Comparison of ENCODE assay signal across 18 mouse cellular contexts in the genomic region with DNA sequence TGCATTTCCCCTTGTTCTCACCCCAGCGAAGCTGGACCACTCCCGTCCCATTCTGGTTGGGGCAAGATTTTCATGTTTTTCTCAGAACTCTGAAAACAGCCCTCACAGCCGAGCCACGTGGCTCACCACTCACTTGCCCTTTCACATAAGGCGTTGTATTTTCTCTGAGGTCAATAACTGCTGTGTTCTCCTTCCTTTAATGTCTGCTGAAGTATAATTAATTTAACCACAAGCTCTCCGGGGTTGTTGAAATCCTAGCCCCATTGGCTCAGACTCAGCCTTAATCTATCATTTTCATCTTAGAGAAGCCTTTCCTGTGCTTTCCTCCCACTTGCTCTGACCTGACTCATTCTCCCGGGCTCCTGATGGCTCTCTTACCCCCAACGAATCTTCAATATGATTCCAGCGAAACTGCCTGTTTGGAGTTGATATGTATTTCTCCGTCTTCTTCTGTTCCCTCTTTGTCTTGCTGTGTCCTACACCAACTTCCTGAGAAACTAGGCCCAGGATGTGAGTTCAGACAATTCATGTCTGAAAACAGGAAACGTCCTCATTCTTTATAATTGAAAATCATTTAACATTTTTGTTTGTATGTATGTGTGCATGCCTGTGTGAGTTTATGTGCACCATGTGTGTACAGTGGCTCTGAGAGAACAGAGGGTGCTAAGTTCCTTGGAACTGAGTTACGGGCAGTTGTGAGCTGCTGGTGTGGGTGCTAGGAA. TPM values are rescaled to one million over a fixed set of nuclear protein-coding genes. Genes with fewer than 3 reads are reported as not detected.
A peak's percentile ranks its signal among the peaks of the same experiment; 100 is the strongest.
DNase-seq lines count a peak whose midpoint lies in the region; ATAC-seq and TF ChIP-seq lines count a peak whose summit lies in the region.
"Had no signal": no experiment of that assay in that cellular context is flagged by ENCODE, and none has a peak within 500 bp of the region (broad histone marks: within the 10 kb centered on the region; RNA-seq: fewer than 3 reads in every experiment).

No protein-coding gene starts in this region.

- ATAC-seq in hindbrain, embryonic 14.5 days (ENCODE audit: low FRiP score): no peak
- no peak for ATAC-seq in hindbrain, embryonic 12.5 days (ENCODE audit: low FRiP score)
- peak; percentile 71 for ATAC-seq in inflammation-experienced regulatory T-cells, adult 6 months
- ATAC-seq: forebrain, postnatal 0 days had no signal

- H3K4me1 ChIP-seq in hindbrain, embryonic 14.5 days (replicated peaks; ENCODE audit: control insufficient read depth, insufficient read depth, low read length): no peaks in the 10 kb centered on the region
- H3K4me1 ChIP-seq in hindbrain, embryonic 12.5 days: 0 out of 2 replicates have a peak, but pooled peaks cover 3% of the 10 kb centered on the region
- H3K4me1 ChIP-seq in hindbrain, embryonic 10.5 days (replicated peaks): 0 out of 2 replicates have a peak, but pooled peaks cover 7% of the 10 kb centered on the region
- H3K4me1 ChIP-seq: heart, embryonic 13.5 days; hindbrain, embryonic 15.5 days; neural tube, embryonic 15.5 days had no signal

- H3K27me3 ChIP-seq in hindbrain, embryonic 14.5 days (ENCODE audit: control insufficient read depth, insufficient read depth, low read length): no peaks in the 10 kb centered on the region
- no peaks in the 10 kb centered on the region for H3K27me3 ChIP-seq in hindbrain, embryonic 12.5 days
- H3K27me3 ChIP-seq in C2C12 (ENCODE audit: control insufficient read depth, insufficient read depth, insufficient read length): no peaks in the 10 kb centered on the region
- H3K27me3 ChIP-seq in hindbrain, embryonic 10.5 days (ENCODE audit: insufficient read depth, poor library complexity, severe bottlenecking): no peaks in the 10 kb centered on the region
- H3K27me3 ChIP-seq: hindbrain, embryonic 15.5 days; limb, embryonic 13.5 days; neural tube, embryonic 15.5 days had no signal

- H3K9me3 ChIP-seq in hindbrain, embryonic 14.5 days (ENCODE audit: control insufficient read depth, low read length): no peaks in the 10 kb centered on the region
- no peaks in the 10 kb centered on the region for H3K9me3 ChIP-seq in hindbrain, embryonic 12.5 days (replicated peaks)
- no peaks in the 10 kb centered on the region for H3K9me3 ChIP-seq in hindbrain, embryonic 10.5 days
- H3K9me3 ChIP-seq: heart, embryonic 13.5 days; hindbrain, embryonic 15.5 days; limb, embryonic 13.5 days; neural tube, embryonic 15.5 days had no signal

- no peaks in the 10 kb centered on the region for H3K36me3 ChIP-seq in hindbrain, embryonic 14.5 days (replicated peaks; ENCODE audit: control insufficient read depth, insufficient read depth)
- no peaks in the 10 kb centered on the region for H3K36me3 ChIP-seq in hindbrain, embryonic 12.5 days
- no peaks in the 10 kb centered on the region for H3K36me3 ChIP-seq in C2C12 (ENCODE audit: control insufficient read depth, insufficient read depth)
- no peaks in the 10 kb centered on the region for H3K36me3 ChIP-seq in hindbrain, embryonic 10.5 days
- H3K36me3 ChIP-seq: heart, embryonic 13.5 days; hindbrain, embryonic 15.5 days; limb, embryonic 13.5 days; neural tube, embryonic 15.5 days had no signal

- H3ac ChIP-seq in C2C12 (ENCODE audit: control insufficient read depth, insufficient read length, low read depth): no peak overlapping the region

- H3K79me3 ChIP-seq in C2C12 (ENCODE audit: low read depth): no peaks in the 10 kb centered on the region

- no peak for TF ChIP-seq CTCF in C2C12 (IDR thresholded peaks at IDR 0.05; ENCODE audit: control insufficient read depth, insufficient read depth, insufficient read length)

- H3K79me2 ChIP-seq in C2C12 (ENCODE audit: control insufficient read depth, insufficient read depth): no peaks in the 10 kb centered on the region

- no peak overlapping the region for H3K4me2 ChIP-seq in hindbrain, embryonic 14.5 days (replicated peaks)
- no peak overlapping the region for H3K4me2 ChIP-seq in hindbrain, embryonic 12.5 days (replicated peaks)
- H3K4me2 ChIP-seq: heart, embryonic 13.5 days; hindbrain, embryonic 15.5 days; limb, embryonic 13.5 days; neural tube, embryonic 15.5 days had no signal

- peak; percentile 12 for DNase-seq in hindbrain, embryonic 14.5 days (ENCODE audit: low spot score)
- peak; percentile 43 for DNase-seq in Muller cell, postnatal 12 days (ENCODE audit: inconsistent ontology term)
- no peak for DNase-seq in urinary bladder, postnatal 10 days (ENCODE audit: low spot score)
- no peak for DNase-seq in hindbrain, embryonic 10.5 days (ENCODE audit: low spot score)
- no peak for DNase-seq in cerebellum, adult 11-12 months
- DNase-seq: adrenal gland, postnatal 14 days; forebrain, postnatal 0 days; gastrocnemius, postnatal 10 days; layer of hippocampus, postnatal 36 days; lung, postnatal 36 days; midbrain, embryonic 14.5 days had no signal

- H3K9ac ChIP-seq in hindbrain, embryonic 14.5 days: no peak overlapping the region
- H3K9ac ChIP-seq in hindbrain, embryonic 12.5 days: no peak overlapping the region
- H3K9ac ChIP-seq: forebrain, postnatal 0 days; heart, embryonic 13.5 days; hindbrain, embryonic 15.5 days; limb, embryonic 13.5 days; neural tube, embryonic 15.5 days had no signal

- WGBS in hindbrain, embryonic 14.5 days: 63% methylated on average over 12 of the region's 12 CpGs
- WGBS in hindbrain, embryonic 12.5 days: 56% methylated on average over 12 of the region's 12 CpGs
- 76% methylated on average over 12 of the region's 12 CpGs for WGBS in hindbrain, embryonic 10.5 days

- no peak overlapping the region for H3K4me3 ChIP-seq in hindbrain, embryonic 14.5 days (replicated peaks; ENCODE audit: low read length)
- no peak overlapping the region for H3K4me3 ChIP-seq in hindbrain, embryonic 12.5 days
- no peak overlapping the region for H3K4me3 ChIP-seq in C2C12 (ENCODE audit: insufficient read depth, poor library complexity, severe bottlenecking)
- no peak overlapping the region for H3K4me3 ChIP-seq in hindbrain, embryonic 10.5 days
- H3K4me3 ChIP-seq: heart, embryonic 13.5 days; hindbrain, embryonic 15.5 days; limb, embryonic 13.5 days; neural tube, embryonic 15.5 days had no signal

- no peak overlapping the region for H3K27ac ChIP-seq in hindbrain, embryonic 14.5 days
- no peak overlapping the region for H3K27ac ChIP-seq in hindbrain, embryonic 12.5 days
- no peak overlapping the region for H3K27ac ChIP-seq in hindbrain, embryonic 10.5 days
- H3K27ac ChIP-seq: heart, embryonic 13.5 days; hindbrain, embryonic 15.5 days; limb, embryonic 13.5 days; neural tube, embryonic 15.5 days had no signal

TF ChIP-seq in C2C12, 6 proteins besides CTCF, POLR2A, EP300 and RAD21:
- TF ChIP-seq MAX (IDR thresholded peaks at IDR 0.05) (peak; percentile 95), USF1 (IDR thresholded peaks at IDR 0.05; ENCODE audit: low read depth) (peak; percentile 80), MYOD1 (IDR thresholded peaks at IDR 0.05; ENCODE audit: control insufficient read depth, insufficient read length, low read depth) (no peak), FOSL1 (IDR thresholded peaks at IDR 0.05; ENCODE audit: insufficient read depth, low read length, poor library complexity, severe bottlenecking) (no peak), CEBPB (IDR thresholded peaks at IDR 0.05; ENCODE audit: low read depth) (peak; percentile 6), MYOG (IDR thresholded peaks at IDR 0.05; ENCODE audit: control insufficient read depth, extremely low read depth, insufficient read length) (no peak)

RNA-seq across cellular contexts. Expression of a gene that starts 22.4 kb away (rescaled TPM):
- 35.8 and 40.2 TPM in 2 replicates for polyA plus RNA-seq in hindbrain, embryonic 14.5 days (2014; fragmentation: Nextera tagmentation; extraction: Ambion mirVana)
- 35.9 and 36.5 TPM in 2 replicates for polyA plus RNA-seq in hindbrain, embryonic 12.5 days (2016; fragmentation: Nextera tagmentation; extraction: Ambion mirVana)
- polyA plus RNA-seq in C2C12 (2012; fragmentation: generic; extraction: Trizol): 16.9 TPM
- 1 to 10 TPM; 6.0 to 8.2 (median 6.7) TPM for polyA plus RNA-seq in inflammation-experienced regulatory T-cells, adult 6 months (2017; shearing (Covaris generic))
- polyA plus RNA-seq in hindbrain, embryonic 10.5 days (2016; fragmentation: Nextera tagmentation; extraction: Ambion mirVana): 20.0 and 23.5 TPM in 2 replicates

RNA-seq across cellular contexts. Expression of a gene that starts 45.1 kb away (rescaled TPM):
- 19.5 and 21.6 TPM in 2 replicates for polyA plus RNA-seq in hindbrain, embryonic 14.5 days (2014; fragmentation: Nextera tagmentation; extraction: Ambion mirVana)
- polyA plus RNA-seq in hindbrain, embryonic 12.5 days (2016; fragmentation: Nextera tagmentation; extraction: Ambion mirVana): 31.9 and 32.7 TPM in 2 replicates
- polyA plus RNA-seq in C2C12 (2012; fragmentation: generic; extraction: Trizol): 7.5 TPM
- polyA plus RNA-seq in inflammation-experienced regulatory T-cells, adult 6 months (2017; shearing (Covaris generic)): 1 to 10 TPM; 6.5 to 7.5 (median 6.6) TPM
- 24.2 and 25.8 TPM in 2 replicates for polyA plus RNA-seq in hindbrain, embryonic 10.5 days (2016; fragmentation: Nextera tagmentation; extraction: Ambion mirVana)

Comparison
In these comparisons a context has a peak if more than half of its experiments do, and no peak if none do; other contexts are left out.
1. DNase-seq: peak in hindbrain, embryonic 14.5 days (single experiment) and Muller cell, postnatal 12 days (single experiment); none in urinary bladder, postnatal 10 days (single experiment), hindbrain, embryonic 10.5 days (single experiment) and cerebellum, adult 11-12 months (single experiment).